Mouse (Mus musculus) midbrain, embryonic 11.5 days (tissue): Measurements from ENCODE around the gene Best1. TPM values are rescaled to one million over a fixed set of nuclear protein-coding genes. Genes with fewer than 3 reads are reported as not detected.

Source experiments
- ATAC-seq: fragments of 200-750 bp; cut with Nextera tagmentation; 2 replicates; pipeline ENCODE4 v1.8.0; 2017; ENCODE audit warnings: moderate TSS enrichment, moderate library complexity; ENCODE audit not compliant: low FRiP score
- DNase-seq: peaks from one replicate; pipeline ENCODE4 v3.0.0; 2015; ENCODE audit warnings: low spot score; ENCODE audit errors: missing footprints
- H3K27ac ChIP-seq: fragments of 300-500 bp; sonication (generic); 2 replicates; pipeline ENCODE4 v1.5.1; 2014; ENCODE audit warnings: low read depth, low read length
- H3K27me3 ChIP-seq: fragments of 300-500 bp; sonication (generic); 2 replicates; pipeline ENCODE4 v1.6.1; 2014; ENCODE audit warnings: mild to moderate bottlenecking, low read length, moderate library complexity, mixed read lengths; ENCODE audit not compliant: control insufficient read depth, insufficient read depth
- H3K36me3 ChIP-seq: fragments of 300-500 bp; sonication (generic); 2 replicates; pipeline ENCODE4 v1.6.1; 2014; ENCODE audit warnings: mild to moderate bottlenecking, low read length, moderate library complexity, mixed read lengths; ENCODE audit not compliant: control insufficient read depth, insufficient read depth
- H3K4me1 ChIP-seq: fragments of 300-500 bp; sonication (generic); 2 replicates; pipeline ENCODE4 v1.6.1; 2014; ENCODE audit warnings: low read length; ENCODE audit not compliant: control insufficient read depth, insufficient read depth
- H3K4me2 ChIP-seq: fragments of 300-500 bp; sonication (generic); 2 replicates; pipeline ENCODE4 v1.6.1; 2014; ENCODE audit warnings: mild to moderate bottlenecking, moderate library complexity
- H3K4me3 ChIP-seq: fragments of 300-500 bp; sonication (generic); 2 replicates; pipeline ENCODE4 v1.5.1; 2014; ENCODE audit warnings: low read depth, low read length
- H3K9ac ChIP-seq: fragments of 300-500 bp; sonication (generic); 2 replicates; pipeline ENCODE4 v1.6.1; 2014; ENCODE audit warnings: low read length
- H3K9me3 ChIP-seq: fragments of 300-500 bp; sonication (generic); 2 replicates; pipeline ENCODE4 v1.6.1; 2016; ENCODE audit warnings: low read length; ENCODE audit not compliant: control insufficient read depth
- WGBS: fragments of 180-500 bp; shearing (Covaris S2); extraction: QIAGEN DNeasy Blood & Tissue Kit; methylation state at CpG from one replicate; pipeline ENCODE4 v1.1.7; 2014; 5-methylcytosine and 5-hydroxymethylcytosine counted together
- polyA plus RNA-seq: library from polyadenylated mRNA; unstranded; fragments of >200 nt; fragmentation: Nextera tagmentation; extraction: Ambion mirVana; gene quantifications from 2 replicates; pipeline ENCODE4 v1.2.1, GENCODE M21; 2014

Best1 gene
- polyA plus RNA-seq, 1 experiment from 2014 or later: 1.3 TPM

DNA sequence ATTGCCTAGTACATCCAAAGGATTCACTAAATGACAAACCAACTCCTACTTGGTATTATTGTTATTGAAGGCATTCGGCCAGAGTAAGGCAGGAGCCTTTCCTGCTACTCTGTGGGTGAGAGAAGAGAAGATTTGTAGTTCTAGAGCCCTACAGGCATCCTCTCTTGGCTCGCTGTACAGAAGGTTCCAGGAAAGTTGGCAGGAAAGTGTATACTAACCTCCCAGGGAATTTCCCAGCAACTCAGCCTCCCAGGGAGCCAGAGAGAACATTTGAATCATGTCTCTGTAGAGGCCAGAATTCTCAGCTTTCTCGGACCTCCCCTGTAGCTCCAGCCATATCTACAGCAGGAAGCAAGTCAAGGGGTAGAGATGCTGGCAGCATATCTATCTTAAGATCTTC, 54.4 kb downstream of the Best1 start:
- WGBS: 79% methylated on average over 3 of the region's 3 CpGs

DNA sequence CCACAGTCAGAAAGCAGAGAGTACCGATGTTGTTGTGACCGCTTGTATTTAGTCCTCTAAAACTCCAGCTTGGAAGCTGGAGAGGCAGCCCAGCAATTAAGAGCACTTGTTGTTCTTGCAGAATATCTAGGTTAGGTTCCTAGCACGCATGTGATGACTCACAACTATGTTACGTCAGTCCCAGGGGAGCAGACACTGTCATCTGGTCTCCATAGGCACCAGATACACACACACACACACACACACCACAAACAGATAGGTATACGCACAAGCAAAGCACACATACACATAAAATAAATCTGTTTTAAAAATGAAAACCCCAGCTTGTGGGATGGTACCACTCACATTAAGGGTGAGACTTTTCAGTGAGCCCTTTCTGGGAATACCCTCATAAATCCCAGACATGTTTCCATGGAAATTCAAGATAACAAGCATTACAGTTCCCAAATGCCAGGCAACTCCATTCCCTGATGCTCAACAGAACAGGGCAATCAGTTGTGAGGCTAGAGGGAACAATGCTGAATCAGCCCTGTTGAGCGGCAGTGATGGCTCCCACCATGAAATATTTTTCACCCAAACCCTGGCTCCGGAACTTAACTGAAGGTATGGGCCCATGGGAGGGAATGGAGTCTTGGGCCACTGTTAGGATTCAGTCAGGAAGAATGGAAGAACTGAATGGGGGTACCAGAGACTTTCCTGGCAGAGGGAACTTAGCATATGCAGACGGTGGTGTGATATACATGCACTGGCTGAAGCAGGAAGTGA, 55.5 kb downstream of the Best1 start:
- Histone ChIP-seq H3K9me3 (no peaks in the 10 kb centered on the region), H3K27ac (no peak overlapping the region), H3K4me3 (no peak overlapping the region), H3K27me3 (no peaks in the 10 kb centered on the region), H3K9ac (no peak overlapping the region), H3K4me2 (no peak overlapping the region), H3K36me3 (no peaks in the 10 kb centered on the region), H3K4me1 (peaks cover under 1% of the 10 kb centered on the region; the same call in 1 of the 2 replicates)
- no peak for DNase-seq
- 91% methylated on average over 8 of the region's 8 CpGs for WGBS
- no peak for ATAC-seq

More for the DNA sequence above, 54.4 kb downstream of the Best1 start:
- ATAC-seq: no peak
- H3K36me3 ChIP-seq: no peaks in the 10 kb centered on the region
- no peak overlapping the region for H3K27ac ChIP-seq
- DNase-seq: no peak
- H3K27me3 ChIP-seq: no peaks in the 10 kb centered on the region
- H3K9ac ChIP-seq: no peak overlapping the region
- no peaks in the 10 kb centered on the region for H3K4me1 ChIP-seq
- no peak overlapping the region for H3K4me2 ChIP-seq
- no peak overlapping the region for H3K4me3 ChIP-seq
- no peaks in the 10 kb centered on the region for H3K9me3 ChIP-seq

DNA sequence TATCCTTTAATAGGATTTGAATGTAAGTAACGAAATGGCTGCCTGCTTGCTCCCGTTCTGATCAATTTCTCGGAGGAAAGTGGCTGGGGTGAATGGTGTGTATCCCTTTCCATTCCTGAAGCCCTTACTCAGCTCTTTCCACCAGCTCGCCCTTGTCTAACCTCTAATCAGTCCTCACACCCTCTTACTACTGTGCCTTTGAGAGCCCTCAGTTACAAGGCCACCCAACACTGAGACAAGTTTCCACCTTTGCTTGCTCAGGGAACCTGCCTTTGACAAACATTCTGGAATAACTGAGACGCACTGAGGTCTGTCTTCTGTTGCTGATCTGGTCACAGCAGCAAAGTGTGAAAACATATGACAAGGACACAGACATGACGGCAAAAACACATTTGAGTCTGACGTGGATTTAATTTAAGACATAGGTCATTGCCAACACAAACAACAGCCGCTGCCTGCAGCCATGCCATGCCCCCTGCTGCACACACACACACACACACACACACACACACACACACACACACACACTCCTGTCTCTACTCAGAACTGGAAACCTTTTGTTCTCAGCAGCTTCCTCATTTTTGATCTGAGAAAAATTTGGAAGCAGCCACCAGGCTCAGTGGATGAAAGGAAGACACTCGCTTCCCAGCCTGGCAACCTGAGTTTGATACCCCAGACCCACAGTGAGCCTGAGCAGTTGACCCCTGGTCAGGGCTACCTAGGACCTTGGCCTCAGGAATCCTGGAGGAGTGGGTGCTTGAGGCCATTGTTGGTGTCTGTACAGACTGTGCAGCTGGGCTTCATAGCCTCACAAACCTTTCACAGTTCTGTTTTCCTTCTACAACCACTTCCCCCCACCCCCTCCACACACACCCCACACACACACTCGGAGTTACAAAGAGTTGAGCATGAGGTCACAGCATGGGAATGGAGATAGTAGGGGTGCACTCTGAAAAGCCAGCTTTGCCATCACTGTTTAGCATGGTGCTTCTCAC, 58.6 kb downstream of the Best1 start:
- WGBS: 76% methylated on average over 10 of the region's 10 CpGs
- no peak for ATAC-seq
- Histone ChIP-seq H3K9ac (no peak overlapping the region), H3K36me3 (no peaks in the 10 kb centered on the region), H3K9me3 (no peaks in the 10 kb centered on the region), H3K27ac (no peak overlapping the region), H3K27me3 (no peaks in the 10 kb centered on the region), H3K4me1 (peaks cover 3% of the 10 kb centered on the region; the same call in 1 of the 2 replicates), H3K4me2 (no peak overlapping the region), H3K4me3 (no peak overlapping the region)
- no peak for DNase-seq

DNA sequence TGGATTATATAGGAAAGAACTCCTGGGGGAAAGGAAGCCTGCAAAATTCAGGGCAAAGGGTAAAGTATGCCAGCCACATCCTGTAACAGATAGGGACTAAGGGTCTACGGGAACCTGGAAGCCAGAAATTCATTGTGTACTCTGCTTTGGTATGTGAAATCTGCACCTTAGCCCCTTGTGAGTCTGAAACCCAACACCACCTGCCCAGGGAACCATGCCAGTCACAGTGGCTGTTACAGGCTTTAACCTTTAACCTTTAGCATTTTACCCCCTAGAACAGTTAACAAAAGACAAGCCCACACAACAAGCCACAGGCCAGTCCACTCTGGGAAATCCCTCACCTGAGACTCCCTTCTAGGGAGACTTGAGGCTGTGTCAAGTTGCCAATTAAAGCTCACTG, 59.6 kb downstream of the Best1 start:
- Histone ChIP-seq H3K9me3 (no peaks in the 10 kb centered on the region), H3K27ac (no peak overlapping the region), H3K4me1 (peaks cover 3% of the 10 kb centered on the region; the same call in 1 of the 2 replicates), H3K36me3 (no peaks in the 10 kb centered on the region), H3K9ac (no peak overlapping the region), H3K27me3 (no peaks in the 10 kb centered on the region), H3K4me2 (no peak overlapping the region), H3K4me3 (no peak overlapping the region)
- ATAC-seq: no peak
- DNase-seq: no peak
- 89% methylated on average over 1 of the region's 1 CpGs for WGBS

DNA sequence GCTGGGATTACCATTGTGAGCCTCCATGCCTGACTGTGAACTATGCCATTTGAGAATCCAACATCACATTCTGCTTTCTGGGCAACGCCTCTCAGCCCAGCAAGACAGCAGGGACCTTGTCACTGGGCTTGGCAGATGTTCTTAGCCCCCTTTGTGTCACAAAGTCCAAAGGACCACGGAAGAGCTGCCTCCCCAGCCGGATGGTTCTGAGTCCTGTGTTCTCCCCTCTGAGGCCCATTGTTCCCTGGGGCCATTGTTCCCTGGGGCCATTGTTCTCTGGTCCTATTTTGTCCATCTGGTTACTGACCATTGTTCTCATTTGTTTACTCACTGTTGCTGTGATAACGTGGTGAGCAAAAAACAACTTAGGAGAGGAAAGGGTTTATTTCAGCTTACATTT, 60.5 kb downstream of the Best1 start:
- WGBS: 3% methylated on average over 4 of the region's 4 CpGs
- no peak overlapping the region for H3K9ac ChIP-seq
- DNase-seq: peak; percentile 88

DNA sequence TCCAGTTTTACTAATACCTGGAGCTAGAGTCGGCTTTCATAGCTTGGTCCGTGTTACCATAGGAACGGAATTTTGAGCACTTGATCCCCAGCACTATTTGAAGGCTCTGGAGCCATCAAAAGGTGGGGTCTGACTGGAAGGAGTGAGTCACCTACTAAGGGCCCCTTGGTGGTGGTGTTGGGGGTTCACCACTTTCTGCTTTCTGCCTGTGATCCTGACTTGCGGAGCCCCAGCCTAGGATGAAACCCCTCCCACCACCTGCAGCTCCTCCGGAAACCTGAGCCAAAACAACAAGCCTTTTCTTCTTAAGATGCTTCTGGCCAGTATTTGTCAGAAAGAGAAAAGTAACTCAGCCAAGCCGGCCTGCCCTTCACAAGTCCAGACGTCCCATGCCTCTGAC, 61.6 kb downstream of the Best1 start:
- Histone ChIP-seq H3K4me1 (peaks cover 3% of the 10 kb centered on the region; the same call in 1 of the 2 replicates), H3K27ac (no peak overlapping the region), H3K4me2 (no peak overlapping the region), H3K9me3 (no peaks in the 10 kb centered on the region), H3K27me3 (no peaks in the 10 kb centered on the region), H3K9ac (no peak overlapping the region), H3K36me3 (no peaks in the 10 kb centered on the region), H3K4me3 (no peak overlapping the region)
- ATAC-seq (no peak), DNase-seq (peak; percentile 81)
- 63% methylated on average over 7 of the region's 7 CpGs for WGBS

More for the DNA sequence above, 60.5 kb downstream of the Best1 start:
- no peaks in the 10 kb centered on the region for H3K36me3 ChIP-seq
- H3K27me3 ChIP-seq: no peaks in the 10 kb centered on the region
- no peak; the same call in 1 of the 2 replicates for ATAC-seq
- H3K27ac ChIP-seq: no peak overlapping the region
- H3K4me2 ChIP-seq: no peak overlapping the region
- H3K4me1 ChIP-seq: peaks cover 3% of the 10 kb centered on the region; the same call in 1 of the 2 replicates
- no peak overlapping the region for H3K4me3 ChIP-seq
- no peaks in the 10 kb centered on the region for H3K9me3 ChIP-seq

DNA sequence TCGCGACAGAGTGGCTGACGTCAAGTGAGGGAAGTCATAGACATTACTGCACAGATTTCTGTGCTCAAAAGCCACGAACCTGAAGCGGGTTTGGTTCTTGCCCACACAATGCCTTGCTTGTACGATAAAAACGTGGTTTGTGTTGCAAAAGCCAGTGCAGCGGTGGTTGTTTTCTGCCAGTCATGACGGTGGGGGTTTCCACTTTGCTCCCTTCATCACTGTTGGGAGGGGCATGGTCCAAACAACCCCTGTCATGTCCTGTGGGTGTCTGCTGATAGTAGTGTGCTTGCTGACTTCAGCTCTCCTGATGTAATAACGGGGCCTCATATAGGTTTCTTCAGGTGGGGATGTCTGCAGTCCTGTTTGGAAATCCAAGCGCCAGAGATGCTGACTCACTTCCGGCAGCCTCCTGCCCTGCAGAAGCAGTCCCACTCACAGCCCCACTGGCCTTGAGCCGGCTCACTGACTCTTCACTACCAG, 62.6 kb downstream of the Best1 start:
- Histone ChIP-seq H3K9ac (no peak overlapping the region), H3K4me3 (no peak overlapping the region), H3K27me3 (no peaks in the 10 kb centered on the region), H3K9me3 (no peaks in the 10 kb centered on the region), H3K4me2 (no peak overlapping the region), H3K4me1 (peaks cover 3% of the 10 kb centered on the region; the same call in 1 of the 2 replicates), H3K27ac (no peak overlapping the region), H3K36me3 (no peaks in the 10 kb centered on the region)
- 84% methylated on average over 13 of the region's 13 CpGs for WGBS
- DNase-seq: peak; percentile 79
- ATAC-seq: no peak

DNA sequence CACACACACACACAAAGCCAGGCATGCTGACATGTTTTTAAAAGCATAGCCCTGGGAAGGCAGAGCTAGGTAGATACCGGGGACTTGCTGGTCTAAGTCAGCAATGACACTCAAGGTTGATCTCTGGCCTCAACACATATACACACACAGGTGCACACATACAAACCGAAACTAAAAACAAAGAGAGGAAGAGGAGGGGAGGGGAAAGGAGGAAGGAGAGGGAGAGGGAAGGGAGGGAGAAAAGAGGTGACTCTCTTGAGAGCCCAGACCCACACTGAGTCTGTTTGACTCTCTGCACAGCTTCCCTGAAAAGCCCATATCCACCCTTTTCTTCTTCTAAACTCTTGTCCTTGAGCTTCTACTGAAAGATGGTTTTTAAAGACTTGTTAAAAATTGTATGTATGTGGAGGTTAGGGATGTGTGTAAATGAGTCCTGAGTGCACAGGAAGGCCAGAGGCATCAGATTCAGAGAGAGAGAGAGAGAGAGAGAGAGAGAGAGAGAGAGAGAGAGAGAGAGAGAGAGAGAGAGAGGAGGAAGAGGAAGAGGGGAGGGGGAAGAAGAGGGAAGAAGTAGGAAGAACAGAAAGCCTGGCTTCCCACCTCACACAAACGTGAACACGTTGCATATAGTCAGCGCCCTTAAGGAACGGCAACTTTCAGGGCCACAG, 63.1 kb downstream of the Best1 start:
- Histone ChIP-seq H3K36me3 (no peaks in the 10 kb centered on the region), H3K27me3 (no peaks in the 10 kb centered on the region), H3K4me2 (no peak overlapping the region), H3K4me1 (peaks cover 3% of the 10 kb centered on the region; the same call in 1 of the 2 replicates), H3K9me3 (no peaks in the 10 kb centered on the region), H3K4me3 (no peak overlapping the region), H3K27ac (no peak overlapping the region), H3K9ac (no peak overlapping the region)
- 89% methylated on average over 6 of the region's 6 CpGs for WGBS
- ATAC-seq (no peak), DNase-seq (no peak)
